Mouse (Mus musculus) C2C12 (cell line): ENCODE data around the gene Rps26.

Source experiments
- CEBPB ChIP-seq: IDR thresholded peaks from one replicate; pipeline ENCODE4 v1.6.1; 2011; ENCODE audit warnings: low read depth, mild to moderate bottlenecking, control low read depth, moderate library complexity
- CTCF ChIP-seq: IDR thresholded peaks from one replicate; pipeline ENCODE4 v1.5.1; 2011; ENCODE audit not compliant: control insufficient read depth, insufficient read depth, insufficient read length
- MAX ChIP-seq: IDR thresholded peaks from one replicate; pipeline ENCODE4 v1.6.1; 2011; ENCODE audit warnings: mild to moderate bottlenecking, control low read depth
- MYOD1 ChIP-seq: IDR thresholded peaks from one replicate; pipeline ENCODE4 v1.6.1; 2011; ENCODE audit warnings: low read depth; ENCODE audit not compliant: control insufficient read depth, insufficient read length
- MYOG ChIP-seq: IDR thresholded peaks from one replicate; pipeline ENCODE4 v1.6.1; 2011; ENCODE audit not compliant: control insufficient read depth, insufficient read length; ENCODE audit errors: extremely low read depth
- USF1 ChIP-seq: IDR thresholded peaks from one replicate; pipeline ENCODE4 v1.6.1; 2011; ENCODE audit warnings: low read depth, mild to moderate bottlenecking, control low read depth, moderate library complexity

DNA sequence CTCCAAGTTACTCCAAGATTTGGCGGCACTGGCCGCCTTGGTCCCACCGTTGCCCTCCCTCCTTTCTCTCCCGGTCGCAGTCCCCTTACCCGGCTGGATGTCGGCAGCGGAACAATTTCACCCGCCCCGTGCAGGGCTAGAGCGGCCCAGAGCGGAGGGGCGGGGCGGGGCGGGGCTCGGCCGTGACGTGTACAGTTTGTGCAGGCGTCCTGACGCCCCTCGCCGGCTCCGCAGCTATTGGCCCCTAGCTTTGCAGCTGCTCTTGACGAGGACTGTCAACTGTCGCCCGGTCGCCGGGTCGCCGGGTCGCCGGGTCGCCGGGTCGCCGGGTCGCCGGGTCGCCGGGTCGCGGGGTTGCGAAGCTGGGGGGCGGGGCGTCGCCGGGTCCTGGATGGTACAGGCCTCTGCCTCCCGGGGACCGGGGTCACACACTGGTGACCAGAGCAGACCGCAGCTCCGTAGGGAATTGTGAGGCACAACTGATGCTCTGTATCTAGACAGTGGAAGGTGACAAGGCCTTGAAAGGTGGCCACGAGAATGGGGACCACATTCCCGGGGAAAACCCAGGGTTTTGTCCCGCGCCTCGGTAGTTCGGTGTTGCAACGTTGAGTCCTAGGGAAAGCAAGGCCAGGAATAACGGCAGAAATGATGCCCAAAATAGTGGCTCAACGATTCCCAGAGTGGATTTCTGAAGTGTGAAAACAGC is 47.4 kb upstream of the Rps26 start, which contains the start of gene Suox:
- TF ChIP-seq CTCF: no peak
- TF ChIP-seq MAX: no peak
- TF ChIP-seq USF1: no peak
- no peak for TF ChIP-seq MYOG
- TF ChIP-seq CEBPB: no peak
- TF ChIP-seq MYOD1: no peak
